Mouse (Mus musculus) left cerebral cortex, adult 8-10 months (tissue): ENCODE data around the gene Ccm2. TPM values are rescaled to one million over a fixed set of nuclear protein-coding genes. Genes with fewer than 3 reads are reported as not detected.
"Not testable (repeated sequence)": the region's sequence is repeated elsewhere in the genome, so short reads cannot be mapped to it uniquely, and the experiment has no call there.

Experiments
- DNase-seq, 2 experiments: peaks; one replicate each; pipeline ENCODE4 v3.0.0; 2022; ENCODE audit warnings: low spot score in 2 of 2
- total RNA-seq, 4 experiments: library from RNA; stranded (reverse); gene quantifications; 2 replicates each; pipeline ENCODE4 v1.2.4; 2022

Gene Ccm2
- total RNA-seq: 10 to 100 TPM; 60.8 to 79.1 (median 71.2) TPM

DNA sequence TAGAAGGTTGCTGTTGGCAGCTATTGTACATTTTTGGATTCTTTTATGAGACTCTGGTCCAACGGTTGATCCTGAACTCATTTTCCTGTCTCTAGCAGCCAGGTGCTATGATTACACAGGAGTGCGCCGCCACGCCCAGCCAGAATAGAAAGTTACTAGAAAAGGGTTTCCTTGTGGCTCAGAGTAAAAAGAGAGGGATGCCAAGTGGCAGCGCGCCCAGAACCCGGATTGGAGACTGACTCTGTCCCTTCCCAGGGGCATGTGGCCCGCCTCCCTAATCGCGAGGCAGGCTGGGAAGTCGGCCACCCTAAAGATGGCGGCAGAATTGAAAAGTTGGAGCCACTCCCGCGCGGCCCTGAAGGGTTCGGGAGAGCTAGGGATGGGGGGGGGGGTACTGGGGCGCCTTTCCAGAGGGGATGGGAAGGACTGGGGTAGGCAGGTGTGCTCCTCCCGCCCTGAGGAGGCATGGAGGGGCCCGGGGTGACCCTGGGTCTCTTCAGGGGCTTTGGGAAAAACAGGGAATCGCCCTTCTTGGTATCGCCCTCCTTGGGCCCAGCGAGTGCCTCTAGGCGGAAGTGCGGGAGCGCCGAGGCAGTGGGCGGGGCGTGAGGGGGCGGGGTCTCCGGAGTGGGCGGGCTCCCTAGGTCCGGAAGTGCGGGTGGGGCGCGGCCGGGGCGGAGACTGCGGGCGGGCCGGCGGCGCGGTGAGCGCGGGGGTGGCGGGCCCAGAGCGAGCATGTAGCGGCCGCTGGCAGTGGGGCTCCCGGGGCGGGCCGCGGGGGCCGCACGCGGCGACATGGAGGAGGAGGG, at the start of gene Ccm2:
Gene Ccm2, plus strand, starts transcription at position 683 of the 809 bp plus-strand sequence.
- DNase-seq: peak; percentile 94 to 96

GRCm38 (mm10) chr11:6497311-6497948, 49.3 kb upstream of the Ccm2 start:
- DNase-seq: no peak

DNA sequence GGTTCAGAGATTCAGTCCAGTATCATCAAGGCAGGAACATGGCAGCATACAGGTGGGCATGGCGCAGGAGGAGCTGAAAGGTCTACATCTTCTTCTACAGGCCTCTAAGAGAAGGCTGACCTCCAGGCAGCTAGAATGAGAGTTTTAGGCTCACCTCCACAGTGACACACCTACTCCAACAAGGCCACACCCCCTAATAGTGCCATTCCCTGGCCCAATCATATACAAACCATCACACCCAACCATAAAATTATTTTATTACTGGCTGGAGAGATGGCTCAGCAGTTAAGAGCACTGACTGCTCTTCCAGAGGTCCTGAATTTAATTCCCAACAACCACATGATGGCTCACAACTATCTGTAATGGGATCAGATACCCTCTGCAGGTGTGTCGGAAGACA, 44.2 kb upstream of the Ccm2 start:
- DNase-seq: no peak

GRCm38 (mm10) chr11:6504226-6504625, 42.5 kb upstream of the Ccm2 start:
- no peak for DNase-seq

DNA sequence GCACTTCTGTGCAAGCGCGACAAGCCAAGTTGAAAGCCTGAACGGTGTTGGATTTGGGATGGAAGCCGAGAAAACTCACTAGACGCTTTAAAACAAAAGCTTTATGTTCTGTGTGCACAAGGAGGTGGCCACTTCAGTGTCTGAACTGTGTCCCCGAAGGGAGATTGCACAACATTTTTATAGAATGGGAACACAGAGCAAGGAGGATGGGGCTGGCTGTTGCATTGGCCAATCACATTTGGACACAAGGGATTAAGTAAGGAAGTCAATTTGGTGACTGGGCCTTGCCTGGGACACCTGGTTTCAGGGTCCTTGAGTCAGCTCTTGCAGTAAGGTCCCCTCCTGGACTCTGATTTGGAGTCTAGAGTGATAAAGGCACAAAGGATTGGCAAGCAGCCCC, 42.0 kb upstream of the Ccm2 start:
- DNase-seq: no peak

- no peak for DNase-seq
Measured at GRCm38 (mm10) chr11:6506516-6506915, 40.2 kb upstream of the Ccm2 start.

DNA sequence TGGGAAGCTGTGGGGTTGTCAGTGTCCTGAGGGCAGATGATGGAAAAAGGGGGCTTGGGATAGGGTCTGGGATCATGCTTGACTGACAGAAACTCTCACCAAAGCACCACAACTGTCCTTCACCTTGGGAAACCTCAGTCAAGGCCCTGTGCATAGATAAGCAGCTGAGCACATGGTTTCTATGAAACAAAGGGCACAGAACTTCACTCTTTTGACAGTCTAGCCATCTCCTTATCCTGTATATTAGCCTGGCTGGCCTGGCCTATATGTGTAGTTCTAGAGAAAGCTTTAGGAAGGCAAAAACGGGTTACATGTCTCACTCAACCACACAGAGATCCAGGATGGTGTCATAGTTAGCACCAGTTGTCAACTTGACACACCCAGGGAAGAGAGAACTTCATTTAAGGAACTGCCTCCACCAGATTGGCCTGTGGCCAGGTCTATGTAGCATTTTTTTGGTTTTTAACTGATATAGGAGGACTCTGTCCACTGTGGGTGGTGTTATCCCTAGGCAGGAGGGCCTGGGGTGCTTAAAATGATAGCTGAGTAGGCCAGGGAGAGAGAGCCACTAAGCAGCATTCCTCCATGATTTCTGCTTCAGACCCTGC, 38.3 kb upstream of the Ccm2 start:
- DNase-seq: no peak

DNA sequence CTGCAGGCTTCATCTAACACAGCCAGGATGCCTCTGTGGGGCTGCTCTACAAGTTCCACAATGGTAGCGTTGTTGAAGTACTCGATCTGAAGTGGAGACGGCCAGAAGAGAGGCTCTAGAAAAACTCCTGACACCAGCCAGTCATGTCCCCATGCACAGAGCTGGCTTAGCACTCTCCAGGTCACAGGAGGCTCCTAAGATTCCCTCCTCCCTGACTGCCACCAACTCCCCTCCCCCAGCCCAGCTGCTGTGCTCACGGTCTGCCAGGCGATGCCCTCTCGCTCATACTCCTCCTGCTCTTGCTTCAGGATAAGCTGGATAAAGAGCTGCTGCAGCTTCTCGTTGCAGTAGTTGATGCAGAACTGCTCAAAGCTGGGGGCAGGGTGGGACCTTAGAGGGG, 31.9 kb upstream of the Ccm2 start:
- DNase-seq: no peak

DNA sequence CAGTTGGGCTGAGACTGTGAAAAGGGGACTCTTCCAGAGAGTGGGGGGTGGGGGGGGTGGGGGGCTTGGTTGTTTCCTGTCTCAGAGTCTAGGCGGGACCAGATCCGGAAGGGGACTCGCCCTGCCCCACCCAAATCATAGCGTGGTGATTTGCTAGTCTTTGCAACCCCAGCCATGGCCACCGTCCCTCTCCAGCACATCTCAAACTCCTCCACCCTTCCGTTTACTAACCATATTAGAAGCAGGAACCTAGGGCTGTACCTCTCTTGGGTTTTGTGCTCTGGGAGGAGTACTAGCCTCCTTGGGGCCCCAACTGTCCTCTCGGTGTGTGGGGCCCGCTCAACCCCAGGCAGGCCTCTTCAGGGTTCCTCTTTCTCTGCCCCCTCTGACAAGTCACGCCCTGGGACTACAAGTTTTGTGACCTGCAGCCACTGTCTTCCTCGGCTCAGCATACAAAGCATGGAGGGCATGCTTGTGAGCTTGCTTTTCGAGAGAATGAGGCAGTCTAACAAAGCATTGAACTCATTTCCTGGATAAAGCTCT, 27.1 kb upstream of the Ccm2 start:
- no peak for DNase-seq

- DNase-seq: no peak
Measured at GRCm38 (mm10) chr11:6520507-6521173, 26.0 kb upstream of the Ccm2 start, which contains the start of gene Myo1g. Gene Myo1g, minus strand, starts transcription at chr11:6520965.

DNA sequence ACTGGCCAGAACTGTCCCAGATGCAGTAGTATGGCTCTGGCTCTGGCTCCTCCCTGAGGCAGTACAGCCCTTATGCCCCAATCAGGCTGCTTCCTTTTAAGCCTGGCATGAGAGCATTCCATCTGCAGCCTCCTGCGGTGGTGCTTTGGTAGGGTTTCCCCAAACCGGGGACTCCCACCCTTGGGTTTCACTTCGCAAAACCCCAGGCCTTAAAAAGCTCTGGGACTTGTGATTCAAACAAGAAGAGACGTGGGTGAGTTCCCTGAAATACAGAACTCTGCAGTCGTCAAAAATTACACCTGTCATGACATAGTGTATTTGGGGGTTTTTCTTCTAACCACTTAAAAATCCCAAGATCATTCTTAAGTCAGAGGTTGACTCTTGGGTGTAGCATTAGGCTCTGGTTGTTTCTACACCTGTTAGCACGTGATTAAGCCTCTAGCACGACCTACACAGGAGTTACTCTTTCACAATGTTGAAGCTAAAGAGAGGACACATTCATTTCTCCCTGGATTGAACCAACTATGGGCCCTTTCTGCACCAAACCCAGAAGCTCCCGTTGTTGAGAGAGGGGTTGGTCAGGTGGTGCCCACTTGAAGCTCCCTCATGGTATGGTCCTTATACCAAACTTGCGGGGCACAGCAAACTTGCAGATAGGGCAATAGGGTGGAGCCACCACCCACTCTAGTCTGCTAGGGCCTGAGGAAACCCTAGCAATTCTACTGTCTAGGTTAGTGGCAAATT, 23.7 kb upstream of the Ccm2 start:
- DNase-seq: no peak

DNA sequence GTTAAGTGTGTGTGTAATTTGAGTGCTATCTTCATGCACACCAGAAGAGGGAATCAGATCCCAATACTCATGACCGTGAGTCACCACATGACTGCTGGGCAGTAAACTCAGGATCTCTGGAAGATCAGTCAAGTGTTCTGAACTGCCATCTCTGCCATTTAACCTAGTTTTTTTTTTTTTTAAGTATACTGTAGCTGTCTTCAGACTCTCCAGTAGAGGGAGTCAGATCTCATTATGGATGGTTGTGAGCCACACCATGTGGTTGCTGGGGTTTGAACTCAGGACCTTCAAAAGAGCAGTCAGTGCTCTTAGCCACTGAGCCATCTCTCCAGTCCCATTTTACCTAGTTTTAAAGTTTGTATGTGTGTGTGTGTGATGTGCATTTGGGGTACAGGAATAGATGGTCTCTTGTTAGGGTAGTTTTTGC, 23.0 kb upstream of the Ccm2 start:
- DNase-seq: no peak

GRCm38 (mm10) chr11:6524165-6524879, 22.4 kb upstream of the Ccm2 start:
- no peak for DNase-seq

DNA sequence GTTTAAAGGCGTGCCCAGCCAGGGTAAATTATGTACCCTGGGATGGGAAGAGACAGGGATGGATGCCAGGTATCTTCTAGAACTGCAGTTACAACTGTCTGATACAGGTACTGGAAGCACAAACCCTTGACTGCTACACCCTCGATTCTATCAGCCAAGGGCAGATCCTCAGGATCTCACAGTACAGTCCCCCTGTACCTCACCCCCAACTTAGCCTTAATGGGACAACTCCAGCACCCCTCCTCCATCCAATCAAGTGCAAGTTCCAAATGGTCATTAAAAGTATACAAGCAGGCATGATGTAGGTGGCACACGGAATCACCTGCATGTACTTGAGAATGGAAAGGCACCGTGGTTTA, 21.8 kb upstream of the Ccm2 start:
- no peak for DNase-seq

DNA sequence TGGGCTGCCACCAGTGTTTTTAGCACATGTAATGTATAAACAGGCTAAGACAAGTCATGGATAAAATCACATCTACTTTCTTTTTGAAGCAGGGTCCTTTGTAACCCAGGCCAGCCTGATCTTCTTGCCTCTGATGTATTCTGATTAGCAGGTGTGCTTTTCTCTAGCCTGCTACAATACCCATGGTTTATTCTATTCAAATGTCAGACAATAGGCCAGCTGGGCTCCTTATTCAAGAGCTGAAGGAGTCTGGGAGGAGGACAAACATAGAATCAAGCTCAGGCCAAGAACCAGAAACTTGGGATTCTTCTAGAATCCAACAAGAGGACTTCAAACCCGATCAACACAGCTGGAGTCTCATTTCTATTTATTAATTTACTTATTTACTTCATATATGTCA, 21.4 kb upstream of the Ccm2 start:
- no peak for DNase-seq

DNA sequence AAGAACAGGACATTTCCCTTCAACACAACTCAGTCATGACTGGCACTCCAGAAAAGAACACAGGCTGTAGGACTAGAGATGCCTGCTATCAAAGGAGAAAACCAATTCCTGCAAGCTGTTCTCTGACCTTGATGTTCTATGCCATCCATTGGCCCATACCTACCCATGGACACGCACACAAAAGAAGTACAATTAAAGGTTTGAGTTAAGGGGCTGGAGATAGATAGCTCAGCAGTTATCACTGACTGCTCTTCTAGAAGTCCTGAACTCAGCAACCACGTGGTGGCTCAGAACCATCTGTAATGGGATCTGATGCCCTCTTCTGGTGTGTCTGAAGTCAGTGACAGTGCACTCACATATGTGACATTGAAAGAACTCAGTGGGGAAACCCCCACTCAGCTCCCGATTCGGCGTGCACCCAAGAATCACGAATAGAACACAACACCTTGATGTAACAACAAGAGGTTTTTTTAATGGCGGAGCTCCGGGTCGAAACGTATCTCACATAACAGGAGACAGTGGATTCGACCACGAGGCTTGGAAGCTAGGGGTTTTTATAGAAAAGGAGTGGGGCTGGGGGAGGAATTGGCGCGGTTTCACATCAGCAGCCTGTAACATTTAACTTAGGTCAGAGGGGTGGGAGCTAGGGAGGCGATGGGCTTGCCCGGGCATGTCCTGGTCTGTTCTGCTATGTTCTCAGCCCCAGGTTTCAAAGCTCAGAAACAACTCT, 20.0 kb upstream of the Ccm2 start:
- DNase-seq: not testable (repeated sequence)

DNA sequence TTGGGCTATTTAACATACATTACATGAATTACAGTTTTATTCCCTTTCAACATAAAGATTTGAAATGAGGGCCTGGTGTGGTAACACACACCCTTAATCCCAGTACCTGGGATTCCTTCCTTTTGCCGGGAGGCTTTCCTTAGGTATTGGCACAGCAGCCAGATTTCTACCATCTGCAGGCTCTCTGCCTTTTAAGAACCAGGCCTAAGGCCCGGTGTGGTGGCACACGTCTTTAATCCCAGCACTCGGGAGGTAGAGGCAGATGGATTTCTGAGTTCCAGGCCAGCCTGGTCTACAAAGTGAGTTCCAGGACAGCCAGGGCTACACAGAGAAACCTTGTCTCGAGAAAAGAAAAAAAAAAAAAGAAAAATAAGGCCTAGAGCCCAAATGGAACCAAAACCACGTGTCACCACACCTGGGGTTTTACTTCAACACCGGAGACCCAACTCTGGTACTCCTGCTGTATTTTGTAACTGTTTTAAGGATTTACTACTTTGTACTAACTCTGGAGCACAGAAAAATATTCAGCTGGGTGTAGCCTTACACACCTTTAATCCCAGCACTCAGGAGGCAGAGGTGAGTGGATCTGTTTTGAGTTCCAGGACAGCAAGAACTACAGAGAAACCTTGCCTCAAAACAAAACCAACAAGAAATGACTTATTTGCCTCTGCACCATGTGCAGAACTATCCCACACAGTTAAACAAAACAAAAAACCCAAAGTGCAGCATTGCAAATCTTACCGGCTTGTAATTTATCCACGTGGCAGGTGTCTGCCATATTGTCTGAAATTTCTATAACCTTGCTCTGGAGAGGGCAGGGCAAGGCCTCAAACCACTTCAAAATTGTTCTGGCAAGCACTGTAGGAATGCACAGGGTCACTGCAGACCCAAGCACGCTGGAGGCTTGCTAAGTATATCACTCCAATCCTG, 19.2 kb upstream of the Ccm2 start:
- no peak for DNase-seq

- DNase-seq: peak; percentile 95 to 99
Measured at GRCm38 (mm10) chr11:6528186-6529006, 18.3 kb upstream of the Ccm2 start.
